Comparison of ENCODE assay signal across 13 mouse cellular contexts in the genomic region with DNA sequence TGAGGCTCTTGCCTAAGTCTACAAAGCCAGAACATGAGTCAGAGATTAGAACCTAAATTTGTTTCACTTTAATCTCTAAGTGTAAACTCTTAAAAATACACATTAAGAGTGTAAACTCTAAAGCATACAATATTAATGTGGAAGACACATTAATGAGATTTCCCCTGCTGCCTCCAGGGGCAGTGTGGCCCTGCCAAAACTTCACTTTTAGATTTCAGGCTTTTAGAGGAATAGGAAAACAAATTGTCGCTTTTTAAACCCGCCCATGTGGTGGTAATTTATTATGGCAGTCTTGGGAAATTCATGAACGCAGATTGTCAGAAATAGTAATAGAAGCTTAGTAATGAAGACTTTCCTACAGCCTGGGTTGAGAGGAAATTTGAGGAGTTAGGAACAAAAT.
A peak's percentile ranks its signal among the peaks of the same experiment; 100 is the strongest.
DNase-seq lines count a peak whose midpoint lies in the region; ATAC-seq and TF ChIP-seq lines count a peak whose summit lies in the region.
"Had no signal": no experiment of that assay in that cellular context is flagged by ENCODE, and none has a peak within 500 bp of the region (broad histone marks: within the 10 kb centered on the region; RNA-seq: fewer than 3 reads in every experiment).

No protein-coding gene starts in this region.

- no peaks in the 10 kb centered on the region for H3K9me3 ChIP-seq in forebrain, embryonic 14.5 days (replicated peaks; ENCODE audit: control insufficient read depth, low read length)
- no peaks in the 10 kb centered on the region for H3K9me3 ChIP-seq in forebrain, embryonic 15.5 days
- peaks cover 6% of the 10 kb centered on the region; the same call in 1 of the 2 replicates for H3K9me3 ChIP-seq in E14TG2a.4 (ENCODE audit: low read length)
- H3K9me3 ChIP-seq: embryonic facial prominence, embryonic 13.5 days; hindbrain, embryonic 13.5 days; limb, embryonic 12.5 days had no signal

- no peaks in the 10 kb centered on the region for H3K4me1 ChIP-seq in forebrain, embryonic 14.5 days (ENCODE audit: control insufficient read depth, insufficient read depth, low read length)
- no peaks in the 10 kb centered on the region; the same call in 1 of the 2 replicates for H3K4me1 ChIP-seq in forebrain, embryonic 15.5 days
- no peaks in the 10 kb centered on the region for H3K4me1 ChIP-seq in E14TG2a.4 (replicated peaks; ENCODE audit: low read depth, low read length)
- H3K4me1 ChIP-seq: embryonic facial prominence, embryonic 13.5 days; limb, embryonic 12.5 days had no signal

- H3K9ac ChIP-seq in forebrain, embryonic 14.5 days (ENCODE audit: low read length): no peak overlapping the region
- H3K9ac ChIP-seq in forebrain, embryonic 15.5 days (replicated peaks): no peak overlapping the region
- H3K9ac ChIP-seq: embryonic facial prominence, embryonic 13.5 days; hindbrain, embryonic 13.5 days; limb, embryonic 12.5 days had no signal

- H3K4me3 ChIP-seq in forebrain, embryonic 14.5 days (ENCODE audit: low read depth, low read length): no peak overlapping the region
- H3K4me3 ChIP-seq in forebrain, embryonic 15.5 days: no peak overlapping the region
- no peak overlapping the region for H3K4me3 ChIP-seq in E14TG2a.4 (replicated peaks; ENCODE audit: low read length)
- H3K4me3 ChIP-seq: embryonic facial prominence, embryonic 13.5 days; hindbrain, embryonic 13.5 days; limb, embryonic 12.5 days had no signal

- no peak overlapping the region for H3K4me2 ChIP-seq in forebrain, embryonic 14.5 days (ENCODE audit: low read length)
- no peak overlapping the region for H3K4me2 ChIP-seq in forebrain, embryonic 15.5 days (replicated peaks)
- H3K4me2 ChIP-seq: embryonic facial prominence, embryonic 13.5 days; hindbrain, embryonic 13.5 days; limb, embryonic 12.5 days had no signal

- H3K27ac ChIP-seq in forebrain, embryonic 14.5 days (ENCODE audit: low read depth, low read length): no peak overlapping the region
- no peak overlapping the region for H3K27ac ChIP-seq in forebrain, embryonic 15.5 days (replicated peaks)
- H3K27ac ChIP-seq: embryonic facial prominence, embryonic 13.5 days; hindbrain, embryonic 13.5 days; limb, embryonic 12.5 days; macrophage had no signal

- H3K36me3 ChIP-seq in forebrain, embryonic 14.5 days (ENCODE audit: control insufficient read depth, insufficient read depth, low read length): no peaks in the 10 kb centered on the region
- no peaks in the 10 kb centered on the region for H3K36me3 ChIP-seq in forebrain, embryonic 15.5 days
- H3K36me3 ChIP-seq in E14TG2a.4 (ENCODE audit: insufficient read depth, low read length): no peaks in the 10 kb centered on the region
- H3K36me3 ChIP-seq: embryonic facial prominence, embryonic 13.5 days; hindbrain, embryonic 13.5 days; limb, embryonic 12.5 days had no signal

- peak; percentile 40 for DNase-seq in forebrain, embryonic 14.5 days (ENCODE audit: low spot score)
- peak; percentile 5 to 18 for DNase-seq in layer of hippocampus, postnatal 10 days (ENCODE audit: low spot score in 2 of 2)
- DNase-seq in layer of hippocampus, adult 9-11 months: no peak
- DNase-seq in ovary, postnatal 14 days (ENCODE audit: low spot score): no peak
- no peak for DNase-seq in c-Kit-positive CD71-positive TER-119-positive erythroid progenitor cells, embryonic 14.5 days (ENCODE audit: low spot score)
- DNase-seq: thymus, adult 2 months had no signal

- TF ChIP-seq CTCF in E14TG2a.4 (conservative IDR thresholded peaks at IDR 0.05; ENCODE audit: low read length): 0 out of 2 replicates have a peak, but pooled peaks have one; percentile 4

- no peaks in the 10 kb centered on the region for H3K27me3 ChIP-seq in forebrain, embryonic 14.5 days (replicated peaks; ENCODE audit: control insufficient read depth, insufficient read depth, low read length)
- no peaks in the 10 kb centered on the region for H3K27me3 ChIP-seq in forebrain, embryonic 15.5 days
- no peaks in the 10 kb centered on the region for H3K27me3 ChIP-seq in E14TG2a.4 (ENCODE audit: insufficient read depth, low read length)
- H3K27me3 ChIP-seq: embryonic facial prominence, embryonic 13.5 days; hindbrain, embryonic 13.5 days; limb, embryonic 12.5 days had no signal

- 52% methylated on average over 3 of the region's 3 CpGs for WGBS in forebrain, embryonic 14.5 days
- 49% methylated on average over 3 of the region's 3 CpGs for WGBS in forebrain, embryonic 15.5 days

- no peak for ATAC-seq in forebrain, embryonic 14.5 days
- ATAC-seq in forebrain, embryonic 15.5 days (replicated peaks): no peak
- ATAC-seq in common myeloid progenitor, adult 5-6 weeks (replicated peaks; ENCODE audit: low read depth, poor library complexity, severe bottlenecking): peak; percentile 62; the same call in 1 of the 2 replicates

Comparison
In these comparisons a context has a peak if more than half of its experiments do, and no peak if none do; other contexts are left out.
1. DNase-seq: peak in forebrain, embryonic 14.5 days (single experiment) and layer of hippocampus, postnatal 10 days (2 of 2); none in layer of hippocampus, adult 9-11 months (single experiment), ovary, postnatal 14 days (single experiment) and c-Kit-positive CD71-positive TER-119-positive erythroid progenitor cells, embryonic 14.5 days (single experiment).